Mouse (Mus musculus) cerebellum, postnatal 14 days (tissue): ENCODE results near the gene Vinac1.

Source experiments
- DNase-seq, 2 experiments: peaks; one replicate each; pipeline ENCODE4 v3.0.0; 2021; ENCODE audit warnings: mixed read lengths in 2 of 2

Gene Vinac1

DNA sequence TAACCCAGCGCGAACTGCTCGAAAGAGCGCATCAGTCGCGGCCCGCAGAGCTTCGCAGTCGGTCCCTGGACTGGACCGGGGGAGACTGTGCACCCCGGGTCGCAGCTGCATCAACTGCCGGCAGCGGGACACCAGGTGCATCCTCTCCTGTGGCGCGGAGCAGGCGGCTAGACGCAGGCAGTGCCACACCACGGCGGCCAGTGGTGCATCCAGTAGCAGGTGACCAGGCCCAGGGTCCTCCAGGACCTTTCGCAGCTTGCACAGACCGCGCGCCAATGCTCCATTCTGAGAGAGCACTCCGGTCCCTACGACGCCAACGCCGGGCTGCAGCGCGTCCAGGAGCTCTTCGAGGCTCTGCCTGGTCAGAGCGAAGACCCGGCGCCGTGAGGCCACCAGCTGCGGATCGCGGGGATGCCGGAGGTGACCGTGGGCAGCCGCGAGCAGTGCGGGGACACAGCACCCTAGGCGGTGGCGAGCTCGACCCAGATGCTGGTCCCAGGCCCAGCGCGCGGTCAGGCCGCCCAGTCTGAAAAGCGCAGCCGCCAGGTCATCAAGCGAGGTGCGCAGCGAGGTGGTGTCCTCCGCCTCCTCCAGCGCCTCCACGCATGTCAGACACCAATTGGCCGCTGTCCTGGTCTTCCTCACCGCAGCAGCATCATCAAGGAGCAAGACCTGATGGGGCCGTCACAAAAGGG lies 8.9 kb downstream of the Vinac1 start:
- DNase-seq, result peak; percentile 60 to 65

DNA sequence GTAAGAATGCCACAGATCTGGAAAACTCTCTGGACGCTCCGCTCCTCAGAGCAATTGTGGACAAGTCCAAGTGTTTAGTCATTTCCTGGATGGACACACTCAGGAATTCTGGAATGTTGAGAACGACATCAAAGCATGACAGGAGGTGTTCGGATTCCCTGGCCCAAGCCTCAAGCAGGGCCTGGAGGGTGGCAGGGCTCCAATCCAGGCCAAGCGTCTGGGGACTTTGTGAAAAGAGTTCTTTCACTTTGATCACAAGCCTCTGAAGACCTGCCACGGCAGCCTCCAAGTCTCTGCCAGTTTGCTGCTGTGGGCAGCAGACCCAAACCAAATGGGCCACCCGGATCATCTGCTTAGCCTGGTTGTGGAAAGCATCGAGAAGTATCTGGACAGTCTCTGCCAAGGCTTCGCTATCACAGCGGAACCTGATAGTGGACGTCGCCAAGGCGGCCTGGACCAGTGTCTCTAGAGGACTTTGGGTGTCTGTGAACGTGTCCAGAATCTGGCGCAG lies 9.5 kb downstream of the Vinac1 start:
- DNase-seq, result peak in 1 of 2 experiments; percentile 45

DNA sequence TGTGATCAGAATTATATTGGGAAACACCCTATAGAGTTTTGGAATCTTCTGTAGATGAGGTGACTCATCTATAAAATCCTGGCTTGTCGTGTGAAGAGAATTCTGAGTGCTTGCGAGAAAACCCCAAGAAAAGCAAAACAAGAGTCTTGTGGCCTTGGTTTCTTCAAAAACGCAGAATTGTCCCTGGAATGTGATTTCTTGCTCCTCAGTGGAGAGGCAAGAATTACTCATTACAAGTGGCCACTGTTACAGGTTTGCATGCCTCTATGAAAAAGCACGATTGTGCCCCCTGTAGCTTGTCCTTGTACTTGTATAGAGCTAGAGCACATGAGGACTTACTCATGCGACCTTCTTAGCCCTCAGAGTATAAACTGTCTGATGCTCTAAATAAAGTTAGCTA lies 12.6 kb downstream of the Vinac1 start:
- DNase-seq, result no peak

GRCm38 (mm10) chr2:129024820-129025219 lies 23.2 kb downstream of the Vinac1 start:
- DNase-seq, result no peak

DNA sequence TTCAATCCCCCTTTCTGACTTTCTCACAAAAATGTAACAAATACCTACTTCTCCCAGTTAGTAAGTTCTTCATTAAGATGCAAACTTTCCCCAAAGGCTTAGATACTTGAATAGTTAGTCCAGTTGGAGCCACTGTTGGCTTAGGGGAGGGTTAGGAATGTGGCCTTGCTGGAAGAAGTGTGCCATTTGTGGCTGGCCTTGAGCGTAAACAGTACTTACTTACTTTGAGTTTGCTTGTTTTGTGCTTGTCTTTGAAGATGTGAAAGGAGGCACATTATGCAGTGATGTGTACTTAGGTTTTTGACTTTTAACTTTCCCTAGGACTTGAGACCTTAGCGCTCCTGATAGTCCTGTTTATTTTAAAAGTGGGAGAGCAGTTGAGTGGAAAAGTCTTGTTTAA lies 27.9 kb downstream of the Vinac1 start:
- DNase-seq, result no peak

DNA sequence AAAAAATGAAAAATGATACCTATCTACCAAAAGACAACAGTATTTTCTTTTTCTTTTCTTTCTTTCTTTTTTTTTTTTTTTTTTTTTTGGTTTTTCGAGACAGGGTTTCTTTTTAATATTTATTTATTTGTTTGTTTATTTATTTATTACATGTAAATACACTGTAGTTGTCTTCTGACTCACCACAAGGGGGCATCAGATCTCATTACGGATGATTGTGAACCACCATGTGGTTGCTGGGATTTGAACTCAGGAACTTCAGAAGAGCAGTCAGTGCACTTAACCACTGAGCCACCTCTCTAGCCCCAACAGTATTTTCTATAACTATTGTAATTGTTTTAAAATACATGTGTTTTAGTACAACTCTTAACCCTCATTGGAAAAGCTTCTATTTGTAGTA lies 39.1 kb downstream of the Vinac1 start:
- peak; percentile 46 for DNase-seq

DNA sequence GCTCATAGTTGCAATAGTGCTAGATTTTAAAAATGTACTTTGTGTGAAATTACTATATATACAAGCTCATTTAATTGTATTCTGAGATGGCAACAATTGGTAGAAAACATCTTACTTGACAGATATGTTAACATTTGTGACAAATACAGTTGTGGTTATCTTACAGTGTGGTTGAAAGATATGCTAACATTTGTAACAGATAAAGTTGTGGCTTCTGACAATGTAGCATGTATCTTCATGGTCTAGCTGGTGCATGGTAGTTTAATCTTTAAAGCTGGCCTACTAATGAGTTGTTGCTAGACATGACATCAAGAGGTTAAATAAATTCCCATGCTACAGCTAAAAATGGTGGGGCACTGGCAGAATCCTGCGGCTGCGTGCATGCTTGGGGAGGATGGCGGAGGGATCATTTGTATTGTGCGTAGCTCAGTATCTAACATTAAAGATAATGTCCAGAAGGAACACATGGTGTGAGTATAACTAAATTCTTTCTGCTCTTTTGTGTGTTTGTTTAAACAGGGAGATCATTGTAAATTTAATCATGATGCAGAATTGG lies 41.7 kb downstream of the Vinac1 start:
- DNase-seq, result no peak

- peak in 1 of 2 experiments; percentile 26 for DNase-seq
Measured at GRCm38 (mm10) chr2:129004872-129005271, 43.1 kb downstream of the Vinac1 start.

GRCm38 (mm10) chr2:128984746-128985145 lies 63.2 kb downstream of the Vinac1 start:
- DNase-seq, result no peak

DNA sequence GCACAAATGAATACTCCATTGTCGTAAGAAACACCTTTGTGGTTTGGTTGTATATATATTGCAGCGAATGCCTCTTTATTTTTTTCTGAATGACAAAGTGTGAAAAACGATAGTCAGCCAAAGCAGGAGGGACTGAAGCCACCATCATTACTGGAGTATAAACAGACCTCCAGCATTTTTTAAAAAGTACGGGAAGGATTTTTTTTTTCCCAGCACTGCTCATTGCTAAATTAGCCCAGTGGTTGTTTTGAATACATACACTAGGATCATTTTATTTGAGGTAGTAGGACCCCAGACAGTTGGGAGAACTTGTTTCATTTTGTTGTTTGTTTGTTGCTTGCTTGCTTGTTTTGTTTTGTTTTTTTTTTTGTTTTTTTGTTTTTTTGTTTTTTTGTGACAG lies 72.4 kb downstream of the Vinac1 start:
- DNase-seq, result no peak
